Mouse (Mus musculus) hindbrain, embryonic 15.5 days (tissue): ENCODE data around the gene Lcn12. TPM values are rescaled to one million over a fixed set of nuclear protein-coding genes. Genes with fewer than 3 reads are reported as not detected.

Experiments
- ATAC-seq: fragments of 200-750 bp; cut with Nextera tagmentation; 2 replicates; pipeline ENCODE4 v1.8.0; 2017; ENCODE audit warnings: low read depth, moderate number of reproducible peaks, moderate TSS enrichment; ENCODE audit not compliant: low FRiP score
- H3K27ac ChIP-seq: fragments of 300-500 bp; sonication (generic); replicated peaks from 2 replicates; pipeline ENCODE4 v1.5.1; 2015; ENCODE audit warnings: mild to moderate bottlenecking, inconsistent platforms
- H3K27me3 ChIP-seq: fragments of 300-500 bp; sonication (generic); 2 replicates; pipeline ENCODE4 v1.6.1; 2015; ENCODE audit warnings: control low read depth, inconsistent platforms
- H3K36me3 ChIP-seq: fragments of 300-500 bp; sonication (generic); 2 replicates; pipeline ENCODE4 v1.6.1; 2015; ENCODE audit warnings: control low read depth, inconsistent platforms
- H3K4me1 ChIP-seq: fragments of 300-500 bp; sonication (generic); replicated peaks from 2 replicates; pipeline ENCODE4 v1.6.1; 2015; ENCODE audit warnings: control low read depth, inconsistent platforms
- H3K4me2 ChIP-seq: fragments of 300-500 bp; sonication (generic); 2 replicates; pipeline ENCODE4 v1.6.1; 2015; ENCODE audit warnings: moderate library complexity, mild to moderate bottlenecking, inconsistent platforms
- H3K4me3 ChIP-seq: fragments of 300-500 bp; sonication (generic); 2 replicates; pipeline ENCODE4 v1.5.1; 2015; ENCODE audit warnings: mild to moderate bottlenecking, inconsistent platforms
- H3K9ac ChIP-seq: fragments of 300-500 bp; sonication (generic); 2 replicates; pipeline ENCODE4 v1.6.1; 2015; ENCODE audit warnings: inconsistent platforms
- H3K9me3 ChIP-seq: fragments of 300-500 bp; sonication (generic); 2 replicates; pipeline ENCODE4 v1.6.1; 2016; ENCODE audit warnings: control low read depth, inconsistent platforms
- WGBS: fragments of 180-500 bp; shearing (Covaris S2); methylation state at CpG from one replicate; pipeline ENCODE4 v1.1.7; 2015; 5-methylcytosine and 5-hydroxymethylcytosine counted together
- polyA plus RNA-seq: library from polyadenylated mRNA; unstranded; fragments of >200 nt; fragmentation: Nextera tagmentation; extraction: Ambion mirVana; gene quantifications from 2 replicates; pipeline ENCODE4 v1.2.1, GENCODE M21; 2015

Gene Lcn12
- polyA plus RNA-seq, 1 experiment from 2014 or later = not detected

GRCm38 (mm10) chr2:25467606-25468303, 26.0 kb downstream of the Lcn12 start:
- Histone ChIP-seq H3K4me2 (no peak overlapping the region), H3K9me3 (no peaks in the 10 kb centered on the region), H3K9ac (no peak overlapping the region), H3K27me3 (no peaks in the 10 kb centered on the region), H3K4me1 (peaks cover 13% of the 10 kb centered on the region), H3K4me3 (no peak overlapping the region), H3K27ac (no peak overlapping the region), H3K36me3 (no peaks in the 10 kb centered on the region)
- ATAC-seq = no peak
- 77% methylated on average over 14 of the region's 14 CpGs for WGBS

GRCm38 (mm10) chr2:25465816-25466635, 27.7 kb downstream of the Lcn12 start:
- no peak overlapping the region for H3K27ac ChIP-seq
- ATAC-seq = no peak
- H3K4me3 ChIP-seq = no peak overlapping the region
- no peaks in the 10 kb centered on the region for H3K9me3 ChIP-seq
- H3K36me3 ChIP-seq = no peaks in the 10 kb centered on the region
- no peaks in the 10 kb centered on the region for H3K27me3 ChIP-seq
- peaks cover 22% of the 10 kb centered on the region for H3K4me1 ChIP-seq
- no peak overlapping the region for H3K9ac ChIP-seq
- H3K4me2 ChIP-seq = no peak overlapping the region
- 55% methylated on average over 10 of the region's 10 CpGs for WGBS

DNA sequence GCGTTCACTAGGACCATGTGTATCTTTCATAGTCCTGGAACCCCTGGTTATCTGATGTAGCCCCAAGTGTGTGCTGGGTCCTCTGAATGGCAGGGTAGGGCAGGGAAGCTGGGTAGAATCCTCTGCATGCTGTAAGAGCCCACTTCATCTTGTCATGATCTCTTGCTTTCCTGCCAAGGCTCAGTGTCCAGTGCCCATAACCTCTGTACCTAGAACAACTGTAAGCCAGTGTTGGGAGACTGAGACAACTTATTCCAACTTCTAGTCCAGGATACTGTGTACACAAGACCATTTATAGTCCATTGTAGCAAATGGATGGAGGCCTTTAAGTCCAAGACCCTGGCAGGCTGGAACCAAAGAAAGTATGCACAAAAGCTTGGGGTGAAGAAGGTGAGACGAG, 28.5 kb downstream of the Lcn12 start:
- Histone ChIP-seq H3K9ac (no peak overlapping the region), H3K36me3 (no peaks in the 10 kb centered on the region), H3K9me3 (no peaks in the 10 kb centered on the region), H3K27me3 (no peaks in the 10 kb centered on the region), H3K4me1 (peaks cover 22% of the 10 kb centered on the region), H3K27ac (no peak overlapping the region), H3K4me2 (no peak overlapping the region), H3K4me3 (no peak overlapping the region)
- 83% methylated on average over 2 of the region's 2 CpGs for WGBS
- no peak for ATAC-seq

DNA sequence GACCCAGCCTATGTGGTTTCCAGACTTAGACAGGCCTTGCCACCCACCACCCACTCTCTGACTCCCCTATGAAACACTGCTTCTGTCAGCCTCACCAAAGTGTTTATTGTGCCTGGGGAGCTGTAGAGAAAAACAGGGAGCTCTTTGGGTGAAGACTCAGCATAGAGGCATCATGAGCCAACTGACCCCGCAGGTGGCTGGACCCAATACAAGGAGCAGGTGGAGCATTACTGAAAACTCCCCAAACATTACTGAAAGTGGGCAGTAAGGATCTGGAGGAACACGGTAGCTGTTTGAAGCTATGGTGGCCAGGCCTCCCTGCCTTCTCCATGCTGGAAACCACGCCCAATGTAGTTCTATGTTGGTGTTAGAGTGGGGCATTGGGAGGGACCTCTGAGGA, 30.1 kb downstream of the Lcn12 start:
- no peak overlapping the region for H3K27ac ChIP-seq
- WGBS = 94% methylated on average over 3 of the region's 3 CpGs
- no peaks in the 10 kb centered on the region for H3K27me3 ChIP-seq
- no peaks in the 10 kb centered on the region for H3K9me3 ChIP-seq
- no peak overlapping the region for H3K4me2 ChIP-seq
- H3K4me3 ChIP-seq = no peak overlapping the region
- H3K4me1 ChIP-seq = peaks cover 24% of the 10 kb centered on the region
- ATAC-seq = no peak
- H3K9ac ChIP-seq = no peak overlapping the region
- H3K36me3 ChIP-seq = no peaks in the 10 kb centered on the region

DNA sequence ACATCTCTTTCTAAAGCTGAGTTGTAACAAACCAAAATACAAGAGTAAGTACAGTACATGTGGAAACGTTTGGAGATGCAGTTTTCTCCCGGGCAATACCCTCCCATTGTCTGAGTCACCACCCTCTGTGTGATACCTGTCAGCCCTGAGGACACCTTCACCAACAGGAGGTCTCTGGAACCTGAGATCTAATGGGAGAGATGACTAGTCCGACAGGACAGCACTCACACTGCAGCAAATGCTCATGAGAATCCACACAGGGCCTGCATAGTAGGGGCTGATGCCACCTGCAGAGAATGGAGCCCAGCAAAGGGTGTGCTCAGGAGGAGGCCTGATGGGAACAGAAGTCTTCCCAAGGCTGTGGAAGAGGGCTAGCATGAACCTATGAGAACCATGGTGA, 32.3 kb downstream of the Lcn12 start:
- WGBS = 33% methylated on average over 3 of the region's 3 CpGs

DNA sequence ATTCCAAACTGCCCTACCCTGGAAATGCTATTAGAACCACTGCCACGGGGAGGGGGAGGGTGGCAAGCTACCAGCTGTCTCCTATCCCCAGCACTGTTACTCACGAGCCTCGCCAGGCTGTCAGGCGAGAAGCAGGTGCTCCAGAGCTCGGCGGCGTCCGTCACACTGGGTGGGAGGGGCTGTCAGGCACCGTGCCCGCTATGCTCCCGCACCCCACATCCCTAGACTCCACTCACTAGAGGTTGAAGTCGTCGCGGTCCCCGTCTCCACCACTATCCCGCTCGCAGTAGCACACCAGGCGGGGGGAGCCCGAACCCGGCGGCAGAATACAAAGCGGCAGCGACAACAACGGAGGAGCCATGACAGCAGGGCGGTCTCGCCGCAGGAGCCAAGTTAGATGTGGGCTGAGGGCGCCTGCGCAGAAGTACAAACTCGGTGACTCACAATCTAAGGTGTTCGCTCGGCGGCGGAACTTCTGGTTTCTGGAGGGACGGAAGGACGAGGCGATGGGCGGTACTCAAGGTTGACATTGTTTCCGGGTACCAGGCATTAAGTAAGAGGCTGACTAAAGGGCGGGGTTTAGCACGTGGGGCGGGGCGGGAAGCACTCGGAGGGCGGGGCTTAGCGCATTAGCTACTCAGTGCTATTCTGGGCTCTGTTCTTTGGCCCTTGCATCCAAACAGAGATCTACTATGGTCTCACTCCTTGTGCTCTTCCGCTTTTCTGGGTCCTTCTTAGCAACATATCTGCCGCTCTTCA, 33.0 kb downstream of the Lcn12 start, which contains the start of gene Paxx:
Gene Paxx (minus strand): TSS at position 544 of the 759 bp plus-strand sequence.
- Histone ChIP-seq H3K4me3 (peak within 1 kb of the TSS; percentile 74), H3K27ac (peak within 1 kb of the TSS; percentile 95), H3K36me3 (peaks cover 7% of the 10 kb centered on the region; the same call in 1 of the 2 replicates), H3K4me2 (peak within 1 kb of the TSS; percentile 87), H3K4me1 (peaks cover 25% of the 10 kb centered on the region), H3K9me3 (no peaks in the 10 kb centered on the region), H3K9ac (peak within 1 kb of the TSS; percentile 82), H3K27me3 (no peaks in the 10 kb centered on the region)
- peak; percentile 92 for ATAC-seq
- WGBS = under 1% methylated on average over 48 of the region's 48 CpGs

More for the DNA sequence above, 32.3 kb downstream of the Lcn12 start:
- H3K27ac ChIP-seq = peak overlapping the region; percentile 95
- peak overlapping the region; percentile 74 for H3K4me3 ChIP-seq
- H3K27me3 ChIP-seq = no peaks in the 10 kb centered on the region
- H3K36me3 ChIP-seq = peaks cover 7% of the 10 kb centered on the region; the same call in 1 of the 2 replicates
- H3K9ac ChIP-seq = peak overlapping the region; percentile 82
- peaks cover 25% of the 10 kb centered on the region for H3K4me1 ChIP-seq
- H3K4me2 ChIP-seq = peak overlapping the region; percentile 87
- ATAC-seq = no peak
- no peaks in the 10 kb centered on the region for H3K9me3 ChIP-seq

GRCm38 (mm10) chr2:25460135-25460534, 33.6 kb downstream of the Lcn12 start:
- ATAC-seq = peak; percentile 25
- H3K36me3 ChIP-seq = peaks cover 7% of the 10 kb centered on the region; the same call in 1 of the 2 replicates
- no peaks in the 10 kb centered on the region for H3K27me3 ChIP-seq
- no peaks in the 10 kb centered on the region for H3K9me3 ChIP-seq
- H3K4me3 ChIP-seq = peak overlapping the region; percentile 74
- peak overlapping the region; percentile 82 for H3K9ac ChIP-seq
- H3K4me1 ChIP-seq = peaks cover 25% of the 10 kb centered on the region
- 37% methylated on average over 5 of the region's 5 CpGs for WGBS
- peak overlapping the region; percentile 87 for H3K4me2 ChIP-seq
- peak overlapping the region; percentile 95 for H3K27ac ChIP-seq

DNA sequence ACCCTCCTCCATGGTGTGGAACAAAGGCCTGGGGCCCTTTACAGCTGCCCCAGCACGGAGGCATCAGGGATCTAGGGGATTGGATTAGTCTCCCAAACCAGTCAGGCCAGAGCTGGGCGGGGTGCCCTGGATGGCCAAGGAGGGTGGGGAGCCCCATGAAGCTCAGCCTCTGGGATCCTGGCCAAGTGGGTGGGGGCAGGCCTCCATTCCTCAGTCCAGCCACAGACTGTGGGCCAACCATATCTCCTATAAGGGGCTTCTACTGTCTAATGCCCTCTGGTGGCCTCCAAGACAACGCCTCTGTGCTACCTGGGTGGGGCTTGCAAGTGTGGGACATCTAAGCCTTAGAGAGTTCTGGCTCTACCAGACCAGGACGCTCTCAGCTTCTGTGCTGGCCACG, 34.8 kb downstream of the Lcn12 start:
- H3K27ac ChIP-seq = no peak overlapping the region
- H3K4me1 ChIP-seq = peaks cover 25% of the 10 kb centered on the region
- H3K9ac ChIP-seq = no peak overlapping the region
- 74% methylated on average over 5 of the region's 5 CpGs for WGBS
- no peak overlapping the region for H3K4me2 ChIP-seq
- no peak for ATAC-seq
- H3K36me3 ChIP-seq = peaks cover 7% of the 10 kb centered on the region; the same call in 1 of the 2 replicates
- no peaks in the 10 kb centered on the region for H3K9me3 ChIP-seq
- H3K4me3 ChIP-seq = no peak overlapping the region
- no peaks in the 10 kb centered on the region for H3K27me3 ChIP-seq

DNA sequence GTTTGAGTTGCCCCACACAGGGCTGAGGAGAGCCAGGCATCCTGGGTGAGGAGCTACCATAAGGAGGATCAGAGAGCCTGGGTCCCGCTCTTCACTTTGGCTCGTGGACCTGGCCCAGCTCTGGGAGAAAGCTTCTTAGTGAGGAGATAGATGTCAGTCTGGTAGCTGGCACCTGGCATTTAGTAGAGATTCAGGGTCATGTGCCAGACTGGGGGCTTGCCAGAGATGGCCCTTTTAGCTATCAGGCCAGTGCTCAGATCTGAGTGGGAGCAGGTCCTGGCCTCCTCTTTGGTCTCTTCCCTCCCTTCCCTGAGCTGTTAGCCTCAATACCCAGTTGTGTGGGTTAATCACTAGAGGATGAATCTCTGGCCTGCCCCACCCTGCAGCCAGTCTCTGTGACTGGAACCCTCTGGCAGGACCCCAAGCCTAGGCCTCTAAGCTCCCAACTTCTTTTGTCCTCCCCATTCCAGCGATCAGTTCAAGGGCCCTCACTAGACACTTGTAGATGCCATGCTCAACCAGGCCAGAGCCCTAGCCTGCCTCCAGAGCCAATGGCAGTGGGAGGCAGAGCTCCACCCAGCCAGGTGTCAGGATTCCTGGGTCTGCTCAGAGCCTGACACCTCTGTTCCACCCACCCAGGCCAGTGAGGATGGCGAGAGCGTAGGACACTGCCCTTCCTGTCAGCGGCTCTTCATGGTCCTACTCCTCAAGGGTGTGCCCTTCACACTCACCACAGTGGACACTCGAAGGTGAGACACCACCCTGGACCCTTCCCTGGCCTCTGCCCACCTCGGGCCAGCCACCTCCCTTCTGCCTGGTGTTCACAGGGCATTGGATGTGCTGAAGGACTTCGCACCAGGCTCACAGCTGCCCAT, 36.5 kb downstream of the Lcn12 start:
- no peak overlapping the region for H3K4me3 ChIP-seq
- ATAC-seq = no peak
- H3K4me2 ChIP-seq = no peak overlapping the region
- H3K27me3 ChIP-seq = no peaks in the 10 kb centered on the region
- H3K27ac ChIP-seq = no peak overlapping the region
- no peak overlapping the region for H3K9ac ChIP-seq
- H3K9me3 ChIP-seq = no peaks in the 10 kb centered on the region
- 95% methylated on average over 9 of the region's 9 CpGs for WGBS
- peaks cover 25% of the 10 kb centered on the region for H3K4me1 ChIP-seq
- H3K36me3 ChIP-seq = peaks cover 7% of the 10 kb centered on the region; the same call in 1 of the 2 replicates

DNA sequence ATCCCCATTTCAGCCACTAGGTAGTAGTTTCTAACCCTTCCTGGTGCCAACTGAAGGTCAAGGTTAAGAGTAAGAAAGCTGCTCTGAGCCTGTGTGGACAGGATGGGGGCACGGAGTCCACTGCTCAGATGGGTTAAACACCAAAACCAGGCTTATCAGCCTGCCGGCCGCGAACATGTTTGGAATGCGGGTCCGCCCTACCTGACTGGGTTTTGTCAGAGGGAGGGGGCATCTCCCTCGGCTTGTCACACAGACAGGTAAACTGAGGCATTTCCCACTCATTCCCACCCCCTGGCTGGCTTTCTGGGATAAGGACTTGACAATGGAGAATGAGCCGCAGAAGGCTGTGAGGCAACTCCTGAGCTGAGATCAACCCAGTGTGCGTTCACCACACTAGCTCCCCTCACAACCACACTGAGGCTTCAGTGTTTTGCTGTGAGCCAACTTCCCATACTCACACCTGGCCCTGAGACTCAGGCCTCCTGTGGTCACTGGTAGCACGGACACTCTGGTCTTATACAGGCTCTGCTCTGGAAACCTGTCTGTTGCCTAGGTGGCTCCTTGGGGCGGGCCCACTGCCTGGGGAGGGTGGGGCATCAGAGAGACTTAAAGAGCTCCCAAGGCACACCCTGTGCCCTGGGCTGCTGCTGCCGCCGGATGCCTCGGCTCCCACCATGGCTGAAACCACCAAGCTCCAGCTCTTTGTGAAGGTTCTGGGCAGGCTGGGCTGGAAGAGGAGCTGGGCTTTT, 37.3 kb downstream of the Lcn12 start, which contains the start of gene Clic3:
Gene Clic3 (plus strand): TSS at position 634 of the 749 bp plus-strand sequence.
- ATAC-seq = no peak
- WGBS = 67% methylated on average over 14 of the region's 14 CpGs
- Histone ChIP-seq H3K9me3 (no peaks in the 10 kb centered on the region), H3K4me1 (peaks cover 20% of the 10 kb centered on the region), H3K27me3 (no peaks in the 10 kb centered on the region), H3K36me3 (peaks cover 7% of the 10 kb centered on the region; the same call in 1 of the 2 replicates), H3K4me3 (no peak within 1 kb of the TSS), H3K27ac (no peak within 1 kb of the TSS), H3K4me2 (no peak within 1 kb of the TSS), H3K9ac (no peak within 1 kb of the TSS)
